Mouse (Mus musculus) lung, adult 2 months (tissue): Measurements from ENCODE around the gene Odf3l2. TPM values are rescaled to one million over a fixed set of nuclear protein-coding genes. Genes with fewer than 3 reads are reported as not detected.

ENCODE experiments used
- DNase-seq: peaks from one replicate; pipeline ENCODE4 v3.0.0; 2022
- H3K4me1 ChIP-seq: fragments of 200-500 bp; 2 replicates; pipeline ENCODE4 v1.6.1; 2011; ENCODE audit warnings: low read length; ENCODE audit not compliant: control insufficient read depth, insufficient read depth
- H3K4me3 ChIP-seq: fragments of 200-500 bp; replicated peaks from 2 replicates; pipeline ENCODE3; 2011; ENCODE audit warnings: low read depth, mild to moderate bottlenecking, control low read depth, low read length; ENCODE audit errors: extremely low read depth
- CTCF ChIP-seq: fragments of 200-500 bp; IDR thresholded peaks from 2 replicates; pipeline ENCODE4 v1.5.1; 2011; ENCODE audit warnings: mild to moderate bottlenecking, low read length, control low read depth; ENCODE audit not compliant: insufficient read depth
- POLR2A ChIP-seq: fragments of 200-500 bp; IDR thresholded peaks from 2 replicates; pipeline ENCODE4 v1.6.1; 2011; ENCODE audit warnings: low read depth, mild to moderate bottlenecking, control low read depth, low read length, borderline replicate concordance; ENCODE audit errors: extremely low read depth
- WGBS: fragments of 180-500 bp; shearing (Covaris S2); methylation state at CpG from one replicate; pipeline ENCODE4 v1.1.7; 2018; 5-methylcytosine and 5-hydroxymethylcytosine counted together
- polyA plus RNA-seq: library from polyadenylated mRNA; depleted of rRNA; stranded (reverse); fragments of >200 nt; gene quantifications from 2 replicates; pipeline ENCODE4 v1.2.3, GENCODE M21; 2012; rRNA removed

The Odf3l2 gene
- polyA plus RNA-seq, 1 experiment: not detected

- Histone ChIP-seq H3K4me3 (no peak overlapping the region), H3K4me1 (no peaks in the 10 kb centered on the region)
- WGBS: 16% methylated on average over 17 of the region's 17 CpGs
- peak; percentile 32 for DNase-seq
- TF ChIP-seq CTCF (peak; percentile 97), POLR2A (no peak)
Observed at GRCm38 (mm10) chr10:79594872-79595589, 50.5 kb downstream of the Odf3l2 start.

- no peak for TF ChIP-seq CTCF
- TF ChIP-seq POLR2A: no peak
- no peaks in the 10 kb centered on the region for H3K4me1 ChIP-seq
- WGBS: 32% methylated on average over 6 of the region's 6 CpGs
Observed at GRCm38 (mm10) chr10:79594111-79594510, 51.4 kb downstream of the Odf3l2 start.

DNA sequence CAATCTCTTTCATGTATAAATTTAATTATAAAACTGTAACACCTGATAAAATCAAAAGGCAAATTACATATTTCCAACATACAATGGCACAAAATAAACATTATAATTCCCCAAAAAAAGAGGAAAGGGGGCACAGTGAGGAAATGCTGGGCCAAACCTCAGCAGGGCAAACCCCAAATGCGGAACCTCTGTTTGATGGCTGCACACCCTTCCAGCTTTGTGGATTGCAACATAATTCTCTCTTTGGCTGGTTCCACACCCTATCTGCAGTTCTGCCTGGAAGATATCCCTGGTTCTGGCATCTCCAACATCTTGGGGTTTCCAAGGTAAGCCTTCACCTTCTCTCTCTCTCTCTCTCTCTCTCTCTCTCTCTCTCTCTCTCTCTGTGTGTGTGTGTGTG lies 54.8 kb downstream of the Odf3l2 start:
- TF ChIP-seq POLR2A: no peak
- no peak for TF ChIP-seq CTCF
- WGBS: 71% methylated on average over 1 of the region's 1 CpGs
- no peaks in the 10 kb centered on the region for H3K4me1 ChIP-seq
- no peak for DNase-seq
- no peak overlapping the region for H3K4me3 ChIP-seq

More at GRCm38 (mm10) chr10:79594111-79594510, 51.4 kb downstream of the Odf3l2 start:
- H3K4me3 ChIP-seq: no peak overlapping the region
- DNase-seq: no peak

Other genes with a start within 250 kb of the Odf3l2 start
- gene Vmn2r83, start 177.0 kb downstream of the Odf3l2 start, polyA plus RNA-seq: not detected in 2 replicates
- gene Plpp2, start 111.9 kb downstream of the Odf3l2 start, polyA plus RNA-seq: 27.9 and 30.4 TPM in 2 replicates
- gene Mier2, start 90.5 kb downstream of the Odf3l2 start, polyA plus RNA-seq: 62.5 and 71.8 TPM in 2 replicates
- gene Theg, start 58.4 kb downstream of the Odf3l2 start, polyA plus RNA-seq: not detected in 2 replicates
- not detected in 2 replicates for gene C2cd4c, start 31.7 kb downstream of the Odf3l2 start, polyA plus RNA-seq
- gene Shc2, start 7.8 kb downstream of the Odf3l2 start, polyA plus RNA-seq: 2.4 and 2.7 TPM in 2 replicates
- 0.13 TPM in 1 of 2 replicates, not detected in the other for gene Madcam1, start 18.8 kb upstream of the Odf3l2 start, polyA plus RNA-seq
- 70.4 and 84.7 TPM in 2 replicates for gene Tpgs1, start 23.6 kb upstream of the Odf3l2 start, polyA plus RNA-seq
- gene Cdc34, start 36.5 kb upstream of the Odf3l2 start, polyA plus RNA-seq: 112 and 121 TPM in 2 replicates
- 1.5 and 1.6 TPM in 2 replicates for gene Gzmm, start 43.3 kb upstream of the Odf3l2 start, polyA plus RNA-seq
- gene Bsg, start 58.8 kb upstream of the Odf3l2 start, polyA plus RNA-seq: 684 and 692 TPM in 2 replicates
- 3.0 and 3.9 TPM in 2 replicates for gene Hcn2, start 70.9 kb upstream of the Odf3l2 start, polyA plus RNA-seq
- 42.0 and 46.2 TPM in 2 replicates for gene Polrmt, start 100.8 kb upstream of the Odf3l2 start, polyA plus RNA-seq
- 0.10 and 1.0 TPM in 2 replicates for gene Fgf22, start 109.3 kb upstream of the Odf3l2 start, polyA plus RNA-seq
- gene Rnf126, start 121.2 kb upstream of the Odf3l2 start, polyA plus RNA-seq: 103 and 134 TPM in 2 replicates
- gene Fstl3, start 131.5 kb upstream of the Odf3l2 start, polyA plus RNA-seq: 65.8 and 72.7 TPM in 2 replicates
- 0.20 TPM in 1 of 2 replicates, not detected in the other for gene Prss57, start 145.2 kb upstream of the Odf3l2 start, polyA plus RNA-seq
- 34.2 and 38.5 TPM in 2 replicates for gene Palm, start 147.8 kb upstream of the Odf3l2 start, polyA plus RNA-seq
- 4.0 and 4.8 TPM in 2 replicates for gene Misp, start 175.3 kb upstream of the Odf3l2 start, polyA plus RNA-seq
- 224 and 265 TPM in 2 replicates for gene Ptbp1, start 208.7 kb upstream of the Odf3l2 start, polyA plus RNA-seq
- 3.6 and 5.0 TPM in 2 replicates for gene Prtn3, start 228.7 kb upstream of the Odf3l2 start, polyA plus RNA-seq
- gene Plppr3, start 228.9 kb upstream of the Odf3l2 start, polyA plus RNA-seq: 8.4 and 8.9 TPM in 2 replicates
- 0.11 and 0.85 TPM in 2 replicates for gene Elane, start 240.5 kb upstream of the Odf3l2 start, polyA plus RNA-seq
- gene Cfd, start 245.1 kb upstream of the Odf3l2 start, polyA plus RNA-seq: 297 and 1,797 TPM in 2 replicates